Mouse (Mus musculus) kidney, adult 18-20 months (tissue): ENCODE results near the gene H2afx.
A peak's percentile ranks its signal among the peaks of the same experiment; 100 is the strongest.
"Not testable (repeated sequence)": the region's sequence is repeated elsewhere in the genome, so short reads cannot be mapped to it uniquely, and the experiment has no call there.

Experiments
- DNase-seq: peaks from one replicate; pipeline ENCODE4 v3.0.0; 2021

Gene H2afx

DNA sequence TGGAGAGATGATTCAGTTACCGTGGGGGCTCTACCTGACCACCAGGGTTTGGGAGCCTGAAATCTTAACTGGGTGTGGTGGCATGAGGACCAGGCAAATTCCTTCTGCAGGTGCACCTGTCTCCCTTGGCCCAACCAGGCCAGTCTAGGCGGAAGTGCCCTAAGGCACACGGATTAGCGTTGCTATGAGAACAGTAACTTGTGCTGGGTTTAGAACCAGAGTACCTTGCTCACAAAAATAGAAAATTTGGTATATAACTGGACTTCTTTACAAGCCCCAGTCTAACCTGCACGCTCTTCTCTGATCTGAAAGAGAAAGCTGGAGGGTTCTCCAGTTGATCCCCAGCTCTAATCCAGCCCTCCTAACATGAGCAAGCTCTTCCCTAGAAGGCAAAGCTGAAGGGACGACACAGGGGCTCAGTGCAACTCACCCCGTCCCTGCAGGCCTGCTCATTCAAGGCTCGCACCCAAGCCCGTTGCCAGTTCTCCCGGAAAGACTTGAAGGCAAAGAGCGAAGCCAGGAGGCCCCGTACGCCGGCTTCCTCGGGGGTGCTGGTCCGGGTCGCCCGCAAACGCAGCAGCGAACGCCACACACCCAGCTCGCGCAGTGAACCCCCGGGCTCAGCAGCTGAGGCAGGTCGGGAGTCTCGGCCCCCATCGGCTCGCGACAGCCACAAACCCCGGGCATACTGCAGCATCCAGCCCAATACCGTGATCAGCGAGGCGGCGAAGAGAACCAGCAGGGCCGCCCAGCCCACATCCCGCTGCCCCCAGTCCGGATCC is 15.2 kb upstream of the H2afx start:
- no peak for DNase-seq

DNA sequence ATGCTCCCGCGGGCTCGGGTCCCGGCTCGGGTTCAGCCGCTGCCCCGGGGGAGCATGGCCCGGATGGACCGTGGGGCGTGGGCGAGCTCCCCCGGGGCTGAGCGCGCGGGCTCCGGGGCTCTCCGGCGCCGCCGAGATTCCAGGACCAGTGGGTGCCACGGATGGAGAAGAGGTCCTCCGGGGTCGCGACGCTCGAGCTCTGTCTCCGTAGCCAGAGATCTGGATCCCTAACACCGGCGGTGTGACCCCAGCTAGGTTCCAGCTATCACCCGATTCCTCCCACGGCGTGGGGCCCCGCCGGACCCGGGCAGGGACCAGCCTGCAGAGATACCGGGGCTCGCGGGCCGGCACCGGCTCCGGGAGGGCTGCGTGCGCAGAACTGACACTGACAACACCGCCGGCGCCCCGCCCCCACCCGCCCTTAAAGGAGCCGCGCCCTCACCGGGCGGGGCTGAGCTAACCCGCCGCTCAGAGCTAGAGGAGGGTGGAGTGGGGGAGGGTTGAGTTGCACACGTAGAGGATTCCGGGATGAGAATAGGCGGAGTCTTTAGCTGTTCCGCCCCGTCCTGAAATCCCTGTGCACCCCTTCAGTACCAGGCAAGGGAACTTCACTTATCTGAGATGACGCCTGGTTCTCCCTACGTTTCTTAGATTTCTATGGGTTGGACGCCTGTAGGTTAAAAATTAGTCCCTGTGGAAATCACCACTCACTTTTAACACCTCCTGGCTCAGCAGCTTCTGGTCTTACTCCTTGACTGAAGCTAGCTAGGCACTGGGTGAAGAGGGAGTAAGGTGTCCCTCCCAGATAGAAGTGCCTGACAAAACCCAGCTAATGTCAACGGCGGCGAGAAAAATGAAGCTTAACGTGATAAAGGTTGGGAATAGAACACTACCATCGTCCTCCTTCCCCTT is 14.4 kb upstream of the H2afx start, which contains the start of gene C2cd2l:
Gene C2cd2l (minus strand): TSS at position 399 of the 912 bp plus-strand sequence.
- DNase-seq, result peak; percentile 89

DNA sequence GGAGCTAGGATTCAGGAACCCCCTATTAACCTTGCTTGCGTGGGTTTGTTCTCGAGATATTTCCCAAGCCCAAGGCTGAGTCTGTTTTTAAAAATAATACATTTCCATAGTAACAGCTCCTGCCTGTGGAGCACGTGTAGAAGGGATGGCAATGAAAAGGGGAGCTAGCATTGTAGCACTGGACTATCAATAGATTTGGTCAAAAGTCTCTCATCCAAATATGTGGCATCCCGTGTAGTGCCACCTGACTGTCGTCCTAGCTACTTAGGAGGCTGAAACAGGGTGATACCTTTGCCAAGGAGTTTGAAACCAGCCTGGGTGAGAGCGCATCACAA is 13.7 kb upstream of the H2afx start:
- no peak for DNase-seq

DNA sequence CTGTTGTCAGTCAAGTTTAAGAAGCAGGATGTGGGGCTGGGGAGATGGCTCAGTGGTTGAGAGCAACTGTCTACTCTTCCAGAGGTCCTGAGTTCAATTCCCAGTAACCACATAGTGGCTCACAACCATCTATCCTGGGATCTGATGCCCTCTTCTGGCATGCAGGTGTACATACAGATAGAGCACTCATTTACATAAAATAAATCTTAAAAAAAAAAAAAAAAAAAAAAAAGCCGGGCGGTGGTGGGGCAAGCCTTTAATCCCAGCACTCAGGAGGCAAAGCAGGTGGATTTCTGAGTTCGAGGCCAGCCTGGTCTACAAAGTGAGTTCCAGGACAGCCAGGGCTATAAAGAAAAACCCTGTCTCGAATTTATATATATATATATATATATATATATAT is 10.8 kb upstream of the H2afx start:
- not testable (repeated sequence) for DNase-seq

DNA sequence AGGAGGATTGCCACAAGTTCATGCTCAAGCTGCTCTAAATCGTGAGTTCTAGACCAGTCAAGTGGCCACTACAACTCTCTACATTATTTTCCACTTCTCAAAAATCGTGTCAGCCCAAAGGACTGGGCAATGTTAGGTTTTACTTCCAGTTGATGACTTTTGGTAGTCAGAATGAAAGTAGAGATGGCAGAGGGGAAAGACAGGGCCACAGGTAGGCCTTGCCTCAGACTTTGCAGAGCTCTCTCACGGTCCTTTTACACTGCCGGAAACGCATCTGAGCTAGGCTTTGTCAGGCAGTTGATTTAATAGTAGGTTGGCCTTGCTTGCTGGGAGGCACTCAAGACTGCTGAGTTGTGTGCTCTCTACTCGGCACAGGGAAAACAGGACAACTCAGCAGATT is 10.3 kb upstream of the H2afx start:
- no peak for DNase-seq

DNA sequence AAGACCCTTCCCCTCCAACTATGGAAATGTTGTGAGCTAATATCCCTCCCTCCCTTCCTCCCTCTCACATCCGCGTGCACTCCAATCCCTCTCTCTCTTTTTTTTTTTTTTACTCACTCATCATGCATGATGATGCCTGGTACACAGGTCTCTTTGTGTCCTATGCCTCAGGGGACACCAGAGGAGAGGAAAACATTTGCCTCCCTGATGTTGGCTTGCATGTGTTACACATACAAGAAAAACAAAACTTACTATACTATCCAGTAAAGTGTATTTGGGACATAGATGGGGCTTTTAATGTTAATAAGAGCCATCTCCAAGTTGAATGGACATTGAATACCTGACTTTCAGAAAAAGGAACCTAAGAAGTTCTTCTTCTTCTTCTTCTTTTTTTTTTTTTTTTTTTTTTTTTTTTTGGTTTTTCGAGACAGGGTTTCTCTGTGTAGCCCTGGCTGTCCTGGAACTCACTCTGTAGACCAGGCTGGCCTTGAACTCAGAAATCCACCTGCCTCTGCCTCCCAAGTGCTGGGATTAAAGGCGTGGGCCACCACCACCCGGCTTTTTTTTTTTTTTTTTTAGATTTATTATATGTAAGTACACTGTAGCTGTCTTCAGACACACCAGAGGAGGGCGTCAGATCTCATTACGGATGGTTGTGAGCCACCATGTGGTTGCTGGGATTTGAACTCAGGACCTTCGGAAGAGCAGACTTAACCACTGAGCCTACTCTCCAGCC is 9.3 kb upstream of the H2afx start:
- not testable (repeated sequence) for DNase-seq

DNA sequence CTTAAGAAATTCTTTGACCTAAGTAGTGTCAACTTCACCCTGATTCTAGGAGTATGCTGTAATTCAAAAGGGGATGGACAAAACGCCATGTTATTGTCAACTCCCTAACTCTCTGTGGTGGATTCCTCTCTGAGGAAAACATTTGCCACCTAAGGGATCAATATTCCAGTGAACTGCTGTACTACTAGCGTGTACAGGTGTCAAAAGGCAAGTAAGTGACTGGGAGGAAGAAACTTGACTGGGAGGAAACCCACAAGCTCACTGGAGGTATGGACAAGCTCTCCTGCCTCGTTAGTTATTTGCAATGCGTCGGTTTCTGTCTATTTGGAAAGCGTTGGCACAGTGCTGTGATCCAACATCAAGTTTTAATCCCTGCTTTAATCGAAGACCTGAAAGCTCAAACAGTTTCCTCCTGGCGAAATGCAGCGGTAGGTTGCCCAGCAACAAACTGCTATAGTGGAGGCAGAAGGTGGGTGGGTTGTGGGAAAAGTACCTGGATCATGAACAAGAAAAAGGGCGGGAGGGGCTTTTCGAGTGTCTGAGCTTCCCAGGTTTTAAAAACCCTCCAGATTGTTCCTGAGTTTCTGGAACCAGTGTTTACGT is 8.6 kb upstream of the H2afx start, which contains the start of gene Dpagt1:
Gene Dpagt1 (plus strand): TSS at position 252 of the 603 bp plus-strand sequence.
- DNase-seq, result no peak

DNA sequence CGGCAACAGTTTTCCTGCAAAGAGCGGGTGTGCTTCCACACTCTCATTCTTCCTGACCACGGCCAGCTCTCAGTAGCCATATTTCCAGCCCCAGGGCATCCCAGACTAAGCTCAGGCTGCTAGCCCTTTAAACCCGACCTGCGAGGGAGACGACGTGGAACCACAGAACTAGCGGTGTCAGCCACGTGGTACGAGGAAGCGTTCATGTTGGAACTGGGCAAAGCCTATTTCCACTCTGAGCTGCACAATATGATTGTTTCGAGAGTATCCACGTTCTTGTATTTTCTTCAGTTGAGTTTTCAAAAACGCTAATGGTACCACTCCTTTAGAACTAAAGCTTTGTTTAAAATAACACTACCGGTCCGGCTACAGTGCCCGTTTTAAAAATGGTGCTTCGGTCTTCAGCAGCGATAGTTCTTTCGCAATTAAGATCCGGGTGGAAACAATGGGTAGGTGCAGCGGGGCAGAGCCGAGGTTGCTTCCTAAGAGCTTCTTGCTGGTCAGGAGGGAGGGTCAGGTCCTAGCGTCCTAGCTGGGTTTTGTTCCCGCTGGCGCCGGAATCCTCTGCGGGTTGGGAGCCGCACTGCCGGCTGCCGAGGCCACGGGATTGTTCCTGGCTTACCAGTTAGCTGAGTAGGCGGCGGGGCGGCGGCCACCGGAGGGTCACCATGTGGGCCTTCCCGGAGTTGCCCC is 8.0 kb upstream of the H2afx start:
- peak; percentile 87 for DNase-seq

DNA sequence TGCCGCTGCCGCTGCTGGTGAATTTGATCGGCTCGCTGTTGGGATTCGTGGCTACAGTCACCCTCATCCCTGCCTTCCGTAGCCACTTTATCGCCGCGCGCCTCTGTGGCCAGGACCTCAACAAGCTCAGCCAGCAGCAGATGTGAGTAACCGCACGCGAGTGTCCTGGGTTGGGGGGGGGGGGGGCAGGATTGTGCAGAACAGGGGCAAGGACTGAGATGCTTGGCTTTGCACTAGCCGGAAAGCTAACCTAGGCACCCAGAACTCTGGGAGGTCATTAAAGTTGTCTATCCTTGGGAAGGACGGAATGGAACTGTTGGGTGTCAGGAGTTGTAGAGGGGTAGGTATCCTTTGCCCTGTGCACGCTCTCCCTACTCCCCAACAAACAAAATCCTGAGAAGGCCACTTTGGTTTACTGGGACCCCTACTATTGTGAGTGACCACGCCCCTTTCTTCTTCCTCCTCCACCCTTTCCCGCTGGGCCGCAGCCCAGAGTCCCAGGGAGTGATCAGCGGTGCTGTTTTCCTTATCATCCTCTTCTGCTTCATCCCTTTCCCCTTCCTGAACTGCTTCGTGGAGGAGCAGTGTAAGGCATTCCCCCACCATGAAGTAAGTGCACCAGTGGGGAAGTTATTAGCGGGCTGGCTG is 7.3 kb upstream of the H2afx start:
- peak; percentile 37 for DNase-seq

DNA sequence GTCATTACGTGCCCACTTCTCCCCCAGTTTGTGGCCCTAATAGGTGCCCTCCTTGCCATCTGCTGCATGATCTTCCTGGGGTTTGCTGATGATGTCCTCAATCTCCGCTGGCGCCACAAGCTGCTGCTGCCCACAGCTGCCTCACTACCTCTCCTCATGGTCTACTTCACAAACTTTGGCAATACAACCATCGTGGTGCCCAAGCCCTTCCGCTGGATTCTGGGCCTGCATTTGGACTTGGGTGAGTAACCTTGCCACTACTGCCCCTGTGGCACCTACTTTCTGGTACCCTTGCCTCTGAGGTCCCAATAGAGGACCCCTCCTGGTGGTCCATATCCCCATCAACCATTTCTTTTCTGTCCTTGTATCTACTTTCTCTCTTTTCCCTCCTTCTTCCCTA is 6.6 kb upstream of the H2afx start:
- DNase-seq, result no peak

DNA sequence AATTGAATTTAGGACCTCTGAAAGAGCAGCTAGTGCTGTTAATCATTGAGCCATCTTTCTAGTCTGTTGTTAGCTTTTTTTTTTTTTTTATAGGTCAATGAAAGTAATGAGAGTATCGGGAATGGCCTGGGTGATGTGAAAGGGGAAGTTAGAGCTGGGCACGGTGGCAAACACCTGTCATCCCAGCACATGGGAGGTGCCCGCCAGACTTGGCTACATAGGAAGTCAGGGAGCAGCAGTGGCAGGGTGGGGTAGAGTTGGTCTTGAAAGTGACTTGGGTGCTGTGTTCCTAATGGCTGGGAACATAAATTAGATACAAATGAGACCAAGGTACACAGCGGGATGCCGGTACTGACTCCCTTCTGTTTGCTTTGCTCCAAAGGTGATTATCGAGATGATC is 3.8 kb upstream of the H2afx start:
- DNase-seq, result no peak

DNA sequence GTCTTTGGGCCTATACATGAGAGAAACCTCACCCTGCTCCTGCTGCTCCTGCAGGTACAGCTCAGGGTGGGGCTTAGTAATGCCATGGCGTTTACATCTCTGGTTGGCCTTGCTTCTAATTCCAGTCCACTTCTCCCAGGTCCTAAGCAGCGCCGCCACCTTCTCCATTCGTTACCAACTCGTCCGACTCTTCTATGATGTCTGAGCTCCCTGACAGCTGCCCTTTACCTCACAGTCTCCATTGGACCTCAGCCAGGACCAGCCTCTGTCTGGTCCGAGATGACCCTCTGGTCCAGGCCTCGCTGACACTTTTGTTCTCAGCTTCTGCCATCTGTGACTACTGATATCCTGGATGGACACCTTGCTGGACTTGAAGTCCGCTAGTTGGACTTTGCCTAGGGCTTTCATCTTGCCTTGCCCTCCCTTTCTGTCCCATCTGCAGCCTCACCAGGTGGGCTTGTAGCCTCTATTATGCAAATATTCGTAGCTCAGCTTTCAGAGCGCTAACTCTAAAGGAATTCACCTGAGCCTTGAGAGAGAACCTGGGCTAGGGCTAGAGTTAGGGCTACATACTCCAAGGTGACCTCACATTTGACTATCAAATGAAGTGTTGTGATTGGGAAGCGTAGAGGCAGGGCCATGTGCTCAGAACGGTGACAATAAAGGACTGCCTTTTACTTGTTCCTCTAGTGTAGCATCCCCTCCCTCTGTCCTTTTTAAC is 1.4 kb upstream of the H2afx start:
- no peak for DNase-seq

DNA sequence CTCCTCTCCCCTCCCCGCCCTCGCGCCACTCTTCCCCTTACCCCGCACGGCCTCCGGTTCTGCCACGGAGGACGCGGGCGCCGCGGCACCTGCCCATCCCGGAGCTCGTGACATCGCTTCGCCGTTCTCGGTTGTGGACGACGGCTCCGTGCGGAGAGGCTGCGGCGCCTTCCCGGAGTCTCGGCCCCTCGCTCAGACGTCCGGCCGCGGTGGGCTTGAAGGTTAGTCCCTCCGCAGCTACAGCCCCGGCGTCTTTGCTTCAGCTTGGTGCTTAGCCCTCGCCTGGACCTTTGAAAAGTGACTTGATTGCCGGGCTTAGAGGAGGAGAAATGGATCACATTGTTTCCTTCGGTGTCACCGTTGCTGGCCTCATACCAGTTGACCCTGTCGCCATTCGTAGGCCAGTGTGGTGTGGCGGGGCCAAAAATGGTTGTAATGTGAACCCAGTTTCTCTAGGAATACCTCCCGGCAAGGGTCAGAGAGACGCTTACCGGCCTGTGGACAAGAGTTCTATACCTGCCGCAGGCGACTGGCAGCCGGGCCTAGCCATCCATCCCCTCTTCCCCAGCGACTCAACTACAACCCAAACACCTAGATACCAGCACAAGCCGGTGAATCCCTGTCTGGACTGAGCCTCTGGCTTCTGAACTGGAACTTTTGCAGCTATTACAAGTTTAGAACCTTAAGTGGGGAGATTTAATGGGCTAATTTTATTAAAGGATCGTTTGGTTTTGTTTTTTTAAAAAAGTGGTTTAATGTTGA is 1.0 kb downstream of the H2afx start:
- no peak for DNase-seq

DNA sequence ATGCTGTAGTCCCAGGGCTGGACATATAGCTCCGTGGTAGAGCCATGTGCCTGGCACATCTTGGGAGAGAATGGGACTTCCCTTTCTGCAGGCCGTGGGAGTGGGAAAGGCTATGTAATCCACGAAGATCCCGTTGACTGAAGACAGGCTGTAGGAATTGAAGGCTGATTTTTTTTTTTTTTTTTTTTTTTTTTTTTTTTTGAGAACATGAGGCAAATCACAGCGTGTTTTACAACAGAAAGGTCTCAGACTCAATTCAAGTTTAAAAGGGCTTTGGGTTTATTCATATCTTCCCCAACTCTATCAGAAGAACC is 1.6 kb downstream of the H2afx start:
- DNase-seq, result no peak

DNA sequence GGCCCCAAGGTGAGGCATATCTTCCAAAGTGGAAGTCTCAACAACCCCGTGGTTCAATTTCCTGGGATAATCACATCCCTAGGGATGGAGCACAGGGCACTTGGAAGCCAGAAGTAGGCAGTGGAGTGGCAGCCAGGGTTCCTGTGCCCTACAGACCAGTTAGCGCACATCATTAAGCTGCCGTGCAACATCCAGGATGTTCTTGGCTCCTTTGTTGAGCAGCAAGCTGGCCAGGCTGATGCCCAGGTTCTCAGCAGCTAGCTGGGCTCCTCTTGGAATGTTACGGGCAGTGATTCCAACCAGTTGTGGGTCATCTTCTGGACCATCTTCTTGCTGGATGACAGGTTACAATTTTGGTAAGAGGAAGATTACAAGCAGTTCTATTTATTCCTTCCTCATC is 2.0 kb downstream of the H2afx start:
- not testable (repeated sequence) for DNase-seq

DNA sequence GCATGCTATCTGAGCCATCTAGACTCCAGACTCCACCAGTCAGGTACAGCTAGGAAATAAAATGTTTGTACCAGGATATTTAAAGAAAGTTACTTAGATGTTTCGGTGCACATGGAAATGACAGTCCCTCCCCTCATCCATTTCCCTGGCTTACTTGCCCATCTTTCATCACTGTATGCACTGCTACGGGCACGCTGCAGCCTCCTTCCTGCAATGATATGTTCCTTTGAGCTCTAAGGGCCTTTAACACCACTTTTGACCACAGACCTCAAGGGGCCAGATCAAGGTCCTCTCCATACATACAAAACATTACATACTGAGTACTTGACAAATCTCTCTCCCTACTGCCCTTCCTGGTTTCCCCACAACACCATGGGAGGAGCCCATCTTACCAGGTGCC is 2.5 kb downstream of the H2afx start:
- DNase-seq, result no peak

DNA sequence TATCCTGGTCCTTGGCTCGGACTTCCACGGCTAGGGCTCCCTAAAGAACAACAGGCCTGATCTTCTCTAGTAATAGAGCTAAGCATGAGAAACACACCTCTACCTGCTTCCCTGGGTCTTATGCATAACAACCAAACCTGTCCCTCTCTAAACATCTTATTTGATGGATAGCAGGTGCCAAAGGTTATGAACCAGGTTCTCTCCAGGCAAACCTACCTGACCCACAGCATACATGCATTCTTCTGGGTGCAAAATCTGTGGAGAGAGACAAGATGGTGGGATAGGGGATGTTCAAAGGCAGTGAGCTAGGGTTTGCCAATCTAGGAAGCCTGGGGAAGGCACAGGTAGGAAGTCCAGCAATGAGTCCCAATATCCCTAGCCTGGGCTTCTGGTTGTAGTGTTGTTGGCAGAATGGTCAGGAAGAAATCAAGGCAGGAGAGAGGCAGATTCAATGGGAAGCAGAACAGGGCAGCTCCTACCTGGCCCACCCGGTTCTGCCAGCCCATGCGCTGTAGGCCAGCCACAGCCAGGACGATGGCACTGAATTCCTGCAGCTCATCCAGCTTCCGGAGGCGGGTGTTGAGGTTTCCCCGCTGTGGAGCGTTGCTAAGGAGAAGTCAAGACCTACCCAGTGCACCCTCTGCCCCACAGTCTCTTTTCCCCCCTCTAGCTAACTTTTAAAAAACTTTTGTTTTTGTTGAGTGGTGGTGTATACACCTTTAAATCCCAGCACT is 3.1 kb downstream of the H2afx start:
- no peak for DNase-seq

DNA sequence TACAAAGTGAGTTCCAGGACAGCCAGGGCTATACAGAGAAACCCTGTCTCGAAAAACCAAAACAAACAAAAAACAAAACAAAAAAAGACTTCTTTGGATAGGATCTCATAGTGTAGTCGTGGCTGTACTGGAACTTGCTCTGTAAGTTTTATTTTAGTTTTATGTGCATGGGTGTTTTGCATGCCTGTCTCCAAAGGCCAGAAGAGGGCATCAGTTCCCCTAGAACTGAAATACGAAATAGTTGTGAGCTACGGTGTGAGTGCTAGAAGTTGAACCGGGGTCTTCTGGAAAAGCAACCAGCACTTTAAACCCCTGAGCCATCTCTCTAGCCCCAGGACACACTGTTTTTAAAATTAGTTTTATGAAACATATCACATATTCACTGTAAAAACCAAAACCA is 4.1 kb downstream of the H2afx start:
- DNase-seq, result no peak

DNA sequence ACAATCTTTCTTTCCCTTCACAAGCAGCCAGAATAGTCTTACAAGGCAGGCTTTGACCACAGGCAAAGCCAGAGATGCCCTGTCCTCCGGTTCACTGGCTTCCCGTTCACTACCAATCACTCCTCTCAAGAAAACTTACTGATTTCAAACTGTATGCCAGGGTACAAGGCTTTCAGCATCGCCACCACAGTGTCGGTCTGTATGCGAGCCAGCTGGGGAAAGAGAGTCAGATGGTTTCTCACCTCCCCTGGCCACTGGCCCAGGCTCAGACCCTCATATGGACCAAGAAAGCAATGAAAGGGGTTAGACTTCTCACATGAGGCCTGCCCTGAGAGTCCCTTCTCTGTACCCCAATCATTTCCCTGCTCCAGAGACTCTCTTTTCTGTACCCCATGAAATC is 7.0 kb downstream of the H2afx start:
- DNase-seq, result no peak

DNA sequence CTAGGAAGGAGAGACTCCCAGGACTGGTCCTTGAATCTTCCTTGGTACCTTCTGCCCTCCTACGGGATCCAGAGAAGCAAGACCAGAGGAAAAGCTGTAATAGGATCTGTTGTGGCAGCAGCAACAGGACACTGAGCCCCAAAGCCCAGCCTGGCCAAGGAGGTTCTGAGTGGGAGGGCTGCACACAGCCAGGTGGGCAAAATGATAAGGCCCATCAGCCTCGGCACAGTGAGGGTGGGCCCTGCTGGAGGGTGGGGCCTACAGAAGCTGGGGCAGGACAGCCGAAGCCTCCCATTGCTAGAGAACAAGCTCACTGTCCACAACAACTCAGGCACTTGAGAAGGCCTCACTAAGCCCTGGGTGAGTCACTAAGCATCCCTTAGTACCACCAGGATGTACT is 7.7 kb downstream of the H2afx start:
- DNase-seq, result no peak
